Mouse (Mus musculus) gonadal fat pad, adult 2 months (tissue): ENCODE measurements around the gene Hist1h4i. TPM values are rescaled to one million over a fixed set of nuclear protein-coding genes. Genes with fewer than 3 reads are reported as not detected.
"Not testable (repeated sequence)": the region's sequence is repeated elsewhere in the genome, so short reads cannot be mapped to it uniquely, and the experiment has no call there.

Experiments used
- DNase-seq: peaks from one replicate; pipeline ENCODE4 v3.0.0-alpha.2; 2012; ENCODE audit warnings: low read depth
- polyA plus RNA-seq: library from polyadenylated mRNA; depleted of rRNA; stranded (reverse); fragments of >200 nt; gene quantifications from 2 replicates; pipeline ENCODE4 v1.2.3, GENCODE M21; 2012; rRNA removed

Hist1h4i gene
- polyA plus RNA-seq: 7.5 and 10.7 TPM in 2 replicates

GRCm38 (mm10) chr13:22041142-22041536 is at the start of gene Hist1h4i:
TSS of gene Hist1h4i (minus strand) at chr13:22041362.
- not testable (repeated sequence) for DNase-seq

- not testable (repeated sequence) for DNase-seq
These were observed 43.0 kb upstream of the Hist1h4i start, which contains the start of gene Vmn1r188 for GRCm38 (mm10) chr13:22084140-22084539. TSS of gene Vmn1r188 (plus strand) at chr13:22084440.

GRCm38 (mm10) chr13:22063468-22063867 is 22.3 kb upstream of the Hist1h4i start:
- no peak for DNase-seq

- no peak for DNase-seq
These were observed 20.3 kb upstream of the Hist1h4i start for GRCm38 (mm10) chr13:22061422-22061821.

GRCm38 (mm10) chr13:22053754-22054153 is 12.6 kb upstream of the Hist1h4i start:
- no peak for DNase-seq

GRCm38 (mm10) chr13:22051523-22051859 is 10.3 kb upstream of the Hist1h4i start:
- no peak for DNase-seq

GRCm38 (mm10) chr13:22050591-22051522 is 9.7 kb upstream of the Hist1h4i start:
- DNase-seq: no peak

GRCm38 (mm10) chr13:22049737-22050440 is 8.7 kb upstream of the Hist1h4i start:
- DNase-seq: no peak

- no peak for DNase-seq
These were observed 7.9 kb upstream of the Hist1h4i start for GRCm38 (mm10) chr13:22049041-22049440.

GRCm38 (mm10) chr13:22045311-22045710 is 4.1 kb upstream of the Hist1h4i start:
- DNase-seq: no peak

GRCm38 (mm10) chr13:22044432-22045155 is 3.4 kb upstream of the Hist1h4i start:
- no peak for DNase-seq

- DNase-seq: no peak
These were observed 2.6 kb upstream of the Hist1h4i start for GRCm38 (mm10) chr13:22043503-22044431.

- peak; percentile 99 for DNase-seq
These were observed 1.7 kb upstream of the Hist1h4i start, which contains the start of the genes Hist1h2ag and Hist1h2bj for GRCm38 (mm10) chr13:22042568-22043502. TSS of gene Hist1h2ag (minus strand) at chr13:22042944. TSS of gene Hist1h2bj (plus strand) at chr13:22043214.

- no peak for DNase-seq
These were observed 747 bp upstream of the Hist1h4i start for GRCm38 (mm10) chr13:22041651-22042567.

- no peak for DNase-seq
These were observed 559 bp downstream of the Hist1h4i start for GRCm38 (mm10) chr13:22040464-22041141.

- DNase-seq: no peak
These were observed 1.2 kb downstream of the Hist1h4i start for GRCm38 (mm10) chr13:22039951-22040463.

- DNase-seq: no peak
These were observed 1.8 kb downstream of the Hist1h4i start for GRCm38 (mm10) chr13:22039364-22039763.

- no peak for DNase-seq
These were observed 3.7 kb downstream of the Hist1h4i start for GRCm38 (mm10) chr13:22037415-22037814.
